Mouse (Mus musculus): ENCODE data around the gene Gbx1. TPM values are rescaled to one million over a fixed set of nuclear protein-coding genes. Genes with fewer than 3 reads are reported as not detected.

Gbx1 gene
- polyA plus RNA-seq, 1 experiment from 2014 or later, result not detected

- Histone ChIP-seq H3K36me3 (replicated peaks; ENCODE audit: insufficient read depth, low read length) (peaks cover 17% of the 10 kb centered on the region), H3K9ac (replicated peaks) (no peak overlapping the region), H3K4me2 (ENCODE audit: low read depth, low read length) (no peak overlapping the region), H3K9me3 (ENCODE audit: low read length) (no peaks in the 10 kb centered on the region), H3K4me3 (ENCODE audit: low read depth, low read length) (no peak overlapping the region), H3K27ac (ENCODE audit: low read depth) (no peak overlapping the region), H3K27me3 (ENCODE audit: insufficient read depth, low read length) (peaks cover 4% of the 10 kb centered on the region; the same call in 1 of the 2 replicates), H3K4me1 (ENCODE audit: insufficient read depth) (0 out of 2 replicates have a peak, but pooled peaks cover 3% of the 10 kb centered on the region)
- DNase-seq (no peak), ATAC-seq (no peak)
- 84% methylated on average over 11 of the region's 11 CpGs for WGBS (ENCODE audit: insufficient replicate concordance)
- no peak for TF ChIP-seq CTCF (IDR thresholded peaks at IDR 0.05; ENCODE audit: low read depth)
Observed at GRCm38 (mm10) chr5:24500851-24501250, 26.2 kb downstream of the Gbx1 start.

GRCm38 (mm10) chr5:24499113-24499512 lies 27.9 kb downstream of the Gbx1 start:
- no peaks in the 10 kb centered on the region for H3K9me3 ChIP-seq (ENCODE audit: low read length)
- no peaks in the 10 kb centered on the region for H3K27me3 ChIP-seq (ENCODE audit: insufficient read depth, low read length)
- ATAC-seq (no peak), DNase-seq (no peak)
- H3K36me3 ChIP-seq (replicated peaks; ENCODE audit: insufficient read depth, low read length), result peaks cover 22% of the 10 kb centered on the region
- H3K27ac ChIP-seq (ENCODE audit: low read depth), result no peak overlapping the region
- H3K4me1 ChIP-seq (ENCODE audit: insufficient read depth), result no peaks in the 10 kb centered on the region
- H3K4me3 ChIP-seq (ENCODE audit: low read depth, low read length), result no peak overlapping the region
- 83% methylated on average over 10 of the region's 10 CpGs for WGBS (ENCODE audit: insufficient replicate concordance)
- no peak overlapping the region for H3K4me2 ChIP-seq (ENCODE audit: low read depth, low read length)
- no peak overlapping the region for H3K9ac ChIP-seq (replicated peaks)
- TF ChIP-seq EP300 (IDR thresholded peaks at IDR 0.05; ENCODE audit: low read depth) (no peak), CTCF (IDR thresholded peaks at IDR 0.05; ENCODE audit: low read depth) (no peak)

GRCm38 (mm10) chr5:24497526-24497925 lies 29.5 kb downstream of the Gbx1 start:
- peaks cover 33% of the 10 kb centered on the region for H3K36me3 ChIP-seq (replicated peaks; ENCODE audit: insufficient read depth, low read length)
- no peaks in the 10 kb centered on the region for H3K27me3 ChIP-seq (ENCODE audit: insufficient read depth, low read length)
- no peaks in the 10 kb centered on the region for H3K4me1 ChIP-seq (ENCODE audit: insufficient read depth)
- no peaks in the 10 kb centered on the region for H3K9me3 ChIP-seq (ENCODE audit: low read length)
- 86% methylated on average over 12 of the region's 12 CpGs for WGBS (ENCODE audit: insufficient replicate concordance)
- no peak for DNase-seq
- no peak overlapping the region for H3K27ac ChIP-seq (ENCODE audit: low read depth)
- no peak for ATAC-seq
- TF ChIP-seq EP300 (IDR thresholded peaks at IDR 0.05; ENCODE audit: low read depth) (no peak), CTCF (IDR thresholded peaks at IDR 0.05; ENCODE audit: low read depth) (no peak)
- H3K9ac ChIP-seq (replicated peaks), result no peak overlapping the region
- H3K4me3 ChIP-seq (ENCODE audit: low read depth, low read length), result no peak overlapping the region
- no peak overlapping the region for H3K4me2 ChIP-seq (ENCODE audit: low read depth, low read length)

- H3K27me3 ChIP-seq (ENCODE audit: insufficient read depth, low read length), result no peaks in the 10 kb centered on the region
- no peak overlapping the region for H3K4me3 ChIP-seq (ENCODE audit: low read depth, low read length)
- H3K4me1 ChIP-seq (ENCODE audit: insufficient read depth), result no peaks in the 10 kb centered on the region
- WGBS (ENCODE audit: insufficient replicate concordance), result 93% methylated on average over 6 of the region's 6 CpGs
- H3K9ac ChIP-seq (replicated peaks), result no peak overlapping the region
- H3K27ac ChIP-seq (ENCODE audit: low read depth), result no peak overlapping the region
- no peak for DNase-seq
- ATAC-seq, result no peak
- TF ChIP-seq EP300 (IDR thresholded peaks at IDR 0.05; ENCODE audit: low read depth), result no peak
- TF ChIP-seq CTCF (IDR thresholded peaks at IDR 0.05; ENCODE audit: low read depth), result no peak
- no peaks in the 10 kb centered on the region for H3K9me3 ChIP-seq (ENCODE audit: low read length)
- no peak overlapping the region for H3K4me2 ChIP-seq (ENCODE audit: low read depth, low read length)
- H3K36me3 ChIP-seq (replicated peaks; ENCODE audit: insufficient read depth, low read length), result peaks cover 38% of the 10 kb centered on the region
Observed at GRCm38 (mm10) chr5:24496756-24497155, 30.2 kb downstream of the Gbx1 start.

GRCm38 (mm10) chr5:24495019-24495418 lies 32.0 kb downstream of the Gbx1 start:
- DNase-seq, result no peak
- H3K36me3 ChIP-seq (replicated peaks; ENCODE audit: insufficient read depth, low read length), result peaks cover 36% of the 10 kb centered on the region
- no peaks in the 10 kb centered on the region for H3K4me1 ChIP-seq (ENCODE audit: insufficient read depth)
- no peak overlapping the region for H3K4me3 ChIP-seq (ENCODE audit: low read depth, low read length)
- no peak overlapping the region for H3K9ac ChIP-seq (replicated peaks)
- H3K9me3 ChIP-seq (ENCODE audit: low read length), result no peaks in the 10 kb centered on the region
- no peak for ATAC-seq
- no peaks in the 10 kb centered on the region for H3K27me3 ChIP-seq (ENCODE audit: insufficient read depth, low read length)
- no peak overlapping the region for H3K4me2 ChIP-seq (ENCODE audit: low read depth, low read length)
- TF ChIP-seq EP300 (IDR thresholded peaks at IDR 0.05; ENCODE audit: low read depth), result no peak
- no peak overlapping the region for H3K27ac ChIP-seq (ENCODE audit: low read depth)
- WGBS (ENCODE audit: insufficient replicate concordance), result 86% methylated on average over 15 of the region's 15 CpGs

- TF ChIP-seq EP300 (IDR thresholded peaks at IDR 0.05; ENCODE audit: low read depth) (no peak), CTCF (IDR thresholded peaks at IDR 0.05; ENCODE audit: low read depth) (no peak)
- ATAC-seq (no peak), DNase-seq (no peak)
- H3K4me1 ChIP-seq (ENCODE audit: insufficient read depth), result no peaks in the 10 kb centered on the region
- H3K36me3 ChIP-seq (replicated peaks; ENCODE audit: insufficient read depth, low read length), result peaks cover 52% of the 10 kb centered on the region
- no peak overlapping the region for H3K27ac ChIP-seq (ENCODE audit: low read depth)
- WGBS (ENCODE audit: insufficient replicate concordance), result 80% methylated on average over 16 of the region's 16 CpGs
- H3K4me2 ChIP-seq (ENCODE audit: low read depth, low read length), result no peak overlapping the region
- H3K4me3 ChIP-seq (ENCODE audit: low read depth, low read length), result no peak overlapping the region
- H3K9ac ChIP-seq (replicated peaks), result no peak overlapping the region
- H3K27me3 ChIP-seq (ENCODE audit: insufficient read depth, low read length), result no peaks in the 10 kb centered on the region
- no peaks in the 10 kb centered on the region for H3K9me3 ChIP-seq (ENCODE audit: low read length)
Observed at GRCm38 (mm10) chr5:24492546-24493285, 34.3 kb downstream of the Gbx1 start.
